Mouse (Mus musculus) kidney, postnatal 0 days (tissue): ENCODE data around the gene Tnfrsf8. TPM values are rescaled to one million over a fixed set of nuclear protein-coding genes. Genes with fewer than 3 reads are reported as not detected.
"Not testable (repeated sequence)": the region's sequence is repeated elsewhere in the genome, so short reads cannot be mapped to it uniquely, and the experiment has no call there.

Source experiments
- ATAC-seq: fragments of 200-750 bp; cut with Nextera tagmentation; replicated peaks from 2 replicates; pipeline ENCODE4 v1.8.0; 2017; ENCODE audit warnings: low read depth, moderate number of reproducible peaks, moderate TSS enrichment, moderate library complexity; ENCODE audit not compliant: low FRiP score
- DNase-seq: peaks from one replicate; pipeline ENCODE4 v3.0.0-alpha.2; 2016; ENCODE audit warnings: low spot score
- H3K27ac ChIP-seq: fragments of 300-500 bp; sonication (generic); 2 replicates; pipeline ENCODE4 v1.5.1; 2014; ENCODE audit warnings: mild to moderate bottlenecking
- H3K27me3 ChIP-seq: fragments of 300-500 bp; sonication (generic); 2 replicates; pipeline ENCODE4 v1.6.1; 2014; ENCODE audit warnings: low read length, mixed read lengths; ENCODE audit not compliant: insufficient read depth
- H3K36me3 ChIP-seq: fragments of 300-500 bp; sonication (generic); 2 replicates; pipeline ENCODE4 v1.6.1; 2014; ENCODE audit warnings: low read length, mixed read lengths; ENCODE audit not compliant: insufficient read depth
- H3K4me1 ChIP-seq: fragments of 300-500 bp; sonication (generic); replicated peaks from 2 replicates; pipeline ENCODE4 v1.6.1; 2014; ENCODE audit warnings: antibody characterized with exemption, low read length, mixed read lengths; ENCODE audit not compliant: insufficient read depth
- H3K4me2 ChIP-seq: fragments of 300-500 bp; sonication (generic); 2 replicates; pipeline ENCODE4 v1.6.1; 2014; ENCODE audit warnings: mild to moderate bottlenecking, low read length, moderate library complexity, mixed read lengths
- H3K4me3 ChIP-seq: fragments of 300-500 bp; sonication (generic); replicated peaks from 2 replicates; pipeline ENCODE4 v1.5.1; 2014; ENCODE audit warnings: low read depth, low read length
- H3K9ac ChIP-seq: fragments of 300-500 bp; sonication (generic); 2 replicates; pipeline ENCODE4 v1.6.1; 2014; ENCODE audit warnings: low read depth, low read length
- H3K9me3 ChIP-seq: fragments of 300-500 bp; sonication (generic); replicated peaks from 2 replicates; pipeline ENCODE4 v1.6.1; 2016; ENCODE audit warnings: low read length, inconsistent platforms, mixed read lengths
- CTCF ChIP-seq: IDR thresholded peaks from 2 replicates; pipeline ENCODE4 v1.5.1; 2016; ENCODE audit warnings: antibody characterized with exemption, low read depth, mild to moderate bottlenecking, moderate library complexity
- WGBS: fragments of 180-500 bp; shearing (Covaris S2); extraction: QIAGEN DNeasy Blood & Tissue Kit; methylation state at CpG from one replicate; pipeline ENCODE4 v1.1.7; 2014; 5-methylcytosine and 5-hydroxymethylcytosine counted together
- polyA plus RNA-seq: library from polyadenylated mRNA; unstranded; fragments of >200 nt; fragmentation: Nextera tagmentation; extraction: Ambion mirVana; gene quantifications from 2 replicates; pipeline ENCODE4 v1.2.1, GENCODE M21; 2015

Tnfrsf8 gene
- polyA plus RNA-seq, 1 experiment from 2014 or later = 0.08 TPM

DNA sequence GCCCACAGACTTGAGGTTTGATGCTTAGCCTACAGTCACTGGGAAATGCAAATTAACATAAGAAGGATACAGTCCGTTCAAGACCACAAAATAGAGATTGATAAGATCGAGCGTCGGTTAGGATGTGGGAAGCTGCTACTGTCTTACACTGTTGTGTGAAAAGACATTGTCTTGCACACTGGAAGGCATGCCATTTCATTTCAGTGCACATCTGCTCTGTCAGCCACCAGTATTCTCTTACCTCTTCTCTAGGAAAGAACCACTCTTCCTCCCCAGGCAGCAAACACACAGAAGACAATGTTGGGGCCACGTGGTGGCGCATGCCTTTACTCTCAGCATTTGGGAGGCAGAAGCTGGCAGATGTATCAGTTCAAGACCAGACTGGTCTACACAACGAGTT lies 2.4 kb downstream of the Tnfrsf8 start:
- Histone ChIP-seq H3K9me3 (no peaks in the 10 kb centered on the region), H3K9ac (no peak overlapping the region), H3K4me3 (no peak overlapping the region), H3K36me3 (no peaks in the 10 kb centered on the region), H3K27me3 (no peaks in the 10 kb centered on the region; the same call in 1 of the 2 replicates), H3K4me2 (no peak overlapping the region), H3K27ac (no peak overlapping the region), H3K4me1 (no peaks in the 10 kb centered on the region)
- 75% methylated on average over 7 of the region's 7 CpGs for WGBS
- TF ChIP-seq CTCF = no peak
- no peak for ATAC-seq
- DNase-seq = no peak

DNA sequence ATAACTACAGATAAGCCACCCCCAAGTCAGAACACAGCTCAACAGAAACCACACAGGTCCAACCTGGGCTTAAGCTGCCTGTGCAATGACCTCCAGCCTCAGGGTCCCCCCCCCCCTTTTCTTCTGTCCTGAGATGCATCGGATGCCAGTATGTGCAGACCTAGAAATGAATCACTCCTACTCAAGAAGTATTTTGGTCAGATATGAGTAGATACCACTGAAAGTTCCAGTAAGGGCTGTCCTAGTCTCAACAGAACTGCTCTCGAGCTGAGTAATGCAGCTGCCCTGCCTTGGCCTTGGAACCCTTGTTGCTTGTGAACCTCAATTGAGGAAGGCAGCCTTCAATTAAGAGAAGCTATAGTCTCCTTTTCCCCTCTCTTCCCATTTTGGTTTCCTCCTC lies 4.1 kb downstream of the Tnfrsf8 start:
- 91% methylated on average over 2 of the region's 2 CpGs for WGBS
- Histone ChIP-seq H3K4me3 (no peak overlapping the region), H3K9ac (no peak overlapping the region), H3K4me1 (no peaks in the 10 kb centered on the region), H3K27ac (no peak overlapping the region), H3K36me3 (no peaks in the 10 kb centered on the region), H3K27me3 (no peaks in the 10 kb centered on the region; the same call in 1 of the 2 replicates), H3K9me3 (no peaks in the 10 kb centered on the region), H3K4me2 (no peak overlapping the region)
- no peak for ATAC-seq
- no peak for DNase-seq
- TF ChIP-seq CTCF = no peak

DNA sequence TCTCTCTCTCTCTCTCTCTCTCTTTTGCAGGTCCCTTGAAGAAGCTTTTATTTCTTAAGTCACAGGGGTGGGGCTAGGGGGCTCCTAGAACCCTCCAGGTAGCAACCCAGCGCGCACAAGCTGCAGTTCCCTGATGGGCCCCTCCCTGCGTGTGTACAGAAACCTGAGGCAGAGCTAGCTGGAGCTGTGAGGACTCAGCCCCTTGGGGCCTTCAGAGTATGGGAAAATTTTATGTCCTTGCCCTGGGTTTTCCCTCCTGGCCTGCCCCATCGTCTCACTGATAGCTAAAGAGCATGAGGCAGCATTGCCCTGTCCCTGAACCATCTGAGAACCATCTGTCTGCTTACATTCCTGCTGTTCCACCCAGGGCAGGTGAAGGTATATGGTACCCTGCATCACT lies 8.5 kb downstream of the Tnfrsf8 start:
- no peak for ATAC-seq
- 32% methylated on average over 4 of the region's 4 CpGs for WGBS
- Histone ChIP-seq H3K27me3 (no peaks in the 10 kb centered on the region), H3K36me3 (no peaks in the 10 kb centered on the region), H3K9me3 (no peaks in the 10 kb centered on the region), H3K4me3 (no peak overlapping the region), H3K4me1 (no peaks in the 10 kb centered on the region), H3K4me2 (no peak overlapping the region), H3K27ac (no peak overlapping the region), H3K9ac (no peak overlapping the region)
- TF ChIP-seq CTCF = no peak
- DNase-seq = no peak

DNA sequence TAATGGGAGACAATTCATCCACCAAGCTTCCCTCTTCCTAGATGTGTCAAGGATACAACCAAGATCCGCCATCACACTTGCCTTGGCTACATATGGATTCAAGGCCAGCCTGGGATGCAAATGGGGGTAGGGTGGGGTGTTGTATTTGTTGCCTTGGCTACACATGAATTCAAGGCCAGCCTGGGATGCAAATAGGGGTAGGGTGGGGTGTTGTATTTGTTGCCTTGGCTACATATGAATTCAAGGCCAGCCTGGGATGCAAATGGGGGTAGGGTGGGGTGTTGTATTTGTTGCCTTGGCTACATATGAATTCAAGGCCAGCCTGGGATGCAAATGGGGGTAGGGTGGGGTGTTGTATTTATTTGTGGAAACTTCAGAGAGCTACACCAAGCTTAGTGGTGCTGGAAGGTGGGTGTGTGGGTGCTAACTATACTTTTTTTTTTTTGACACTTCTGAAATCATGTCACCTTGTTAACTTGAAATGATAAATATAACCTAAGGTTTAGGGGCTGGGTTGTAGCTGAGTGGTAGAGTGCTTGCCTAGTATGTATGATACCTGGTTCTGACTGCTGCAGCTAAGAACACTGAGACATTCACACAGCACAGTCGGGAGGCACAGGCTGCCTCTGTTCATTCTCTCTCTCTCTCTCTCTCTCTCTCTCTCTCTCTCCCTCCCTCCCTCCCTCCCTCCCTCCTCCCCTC lies 9.2 kb downstream of the Tnfrsf8 start:
- DNase-seq, H3K27ac ChIP-seq, H3K36me3 ChIP-seq, H3K9ac ChIP-seq, H3K27me3 ChIP-seq, H3K4me3 ChIP-seq, H3K4me2 ChIP-seq, H3K9me3 ChIP-seq, ATAC-seq, H3K4me1 ChIP-seq: not testable (repeated sequence)
- whole genome bisulfite sequencing = 44% methylated on average over 2 of the region's 2 CpGs

DNA sequence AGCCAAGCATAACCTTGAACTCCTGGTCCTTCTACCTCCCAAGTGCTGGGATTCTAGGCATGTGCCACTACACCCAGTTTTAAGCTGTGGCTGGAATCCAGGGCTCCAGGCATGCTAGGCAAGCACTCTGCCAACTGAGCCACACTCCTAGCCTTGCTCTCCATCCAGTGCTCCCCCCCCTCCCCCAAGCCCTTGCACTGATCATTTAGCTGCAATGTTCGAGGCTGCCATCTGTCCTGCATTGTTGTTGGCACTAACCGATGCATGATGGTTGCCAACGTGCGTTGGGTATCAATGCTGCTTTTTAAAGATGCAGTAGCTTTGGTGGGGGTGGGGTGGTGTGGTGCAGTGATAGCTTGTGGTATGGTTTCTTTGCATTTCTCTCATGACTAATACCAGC lies 10.9 kb downstream of the Tnfrsf8 start:
- H3K4me1 ChIP-seq = no peaks in the 10 kb centered on the region
- H3K4me2 ChIP-seq = no peak overlapping the region
- H3K36me3 ChIP-seq = no peaks in the 10 kb centered on the region
- ATAC-seq (no peak), DNase-seq (no peak)
- H3K9ac ChIP-seq = no peak overlapping the region
- no peaks in the 10 kb centered on the region for H3K9me3 ChIP-seq
- WGBS = 87% methylated on average over 4 of the region's 4 CpGs
- H3K4me3 ChIP-seq = no peak overlapping the region
- H3K27me3 ChIP-seq = no peaks in the 10 kb centered on the region
- no peak overlapping the region for H3K27ac ChIP-seq
- no peak for TF ChIP-seq CTCF

DNA sequence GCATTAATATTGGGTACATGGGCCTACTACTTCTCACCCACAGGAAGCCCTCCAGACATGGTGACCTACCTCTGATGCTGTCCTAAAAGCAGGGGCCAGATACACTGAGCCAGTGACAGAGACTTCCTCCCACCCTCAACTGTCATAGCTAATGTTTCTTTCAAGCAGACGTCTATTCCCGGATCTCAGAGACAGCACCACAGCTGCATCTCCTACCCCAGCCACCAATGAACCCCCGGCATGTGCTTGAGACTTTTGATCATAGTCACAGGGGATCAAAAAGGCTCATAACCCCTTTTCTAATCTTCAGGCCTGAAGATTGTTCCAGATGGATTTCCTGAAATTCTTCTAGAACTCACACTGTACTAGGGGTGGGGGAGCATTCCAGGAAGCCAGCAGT lies 12.9 kb downstream of the Tnfrsf8 start:
- Histone ChIP-seq H3K9me3 (no peaks in the 10 kb centered on the region), H3K27me3 (no peaks in the 10 kb centered on the region), H3K4me1 (no peaks in the 10 kb centered on the region), H3K36me3 (no peaks in the 10 kb centered on the region), H3K4me2 (no peak overlapping the region), H3K9ac (no peak overlapping the region), H3K27ac (no peak overlapping the region), H3K4me3 (no peak overlapping the region)
- no peak for DNase-seq
- no peak for TF ChIP-seq CTCF
- no peak for ATAC-seq
- 71% methylated on average over 3 of the region's 3 CpGs for WGBS
